Mouse (Mus musculus) cerebellum, postnatal 36 days (tissue): ENCODE measurements at regions not wholly inside any gene's neighbourhood (a gene's known extent, or its start where the extent isn't known, plus 50 kb on each side); places are given as distances from the start of the nearest gene placed in this dataset.

ENCODE experiments used
- DNase-seq, 2 experiments: peaks; one replicate each; pipeline ENCODE4 v3.0.0; 2021 to 2022; ENCODE audit warnings: mixed read lengths in 2 of 2

- no peak for DNase-seq
Measured at GRCm38 (mm10) chr7:117729067-117729466, 348.3 kb downstream of the Xylt1 start.
